Mouse (Mus musculus) midbrain, embryonic 11.5 days (tissue): Measurements from ENCODE around the gene Slc27a2. TPM values are rescaled to one million over a fixed set of nuclear protein-coding genes. Genes with fewer than 3 reads are reported as not detected.
A peak's percentile ranks its signal among the peaks of the same experiment; 100 is the strongest.

Experiments used
- ATAC-seq: fragments of 200-750 bp; cut with Nextera tagmentation; 2 replicates; pipeline ENCODE4 v1.8.0; 2017; ENCODE audit warnings: moderate TSS enrichment, moderate library complexity; ENCODE audit not compliant: low FRiP score
- DNase-seq: peaks from one replicate; pipeline ENCODE4 v3.0.0; 2015; ENCODE audit warnings: low spot score; ENCODE audit errors: missing footprints
- H3K27ac ChIP-seq: fragments of 300-500 bp; sonication (generic); 2 replicates; pipeline ENCODE4 v1.5.1; 2014; ENCODE audit warnings: low read depth, low read length
- H3K27me3 ChIP-seq: fragments of 300-500 bp; sonication (generic); 2 replicates; pipeline ENCODE4 v1.6.1; 2014; ENCODE audit warnings: mild to moderate bottlenecking, low read length, moderate library complexity, mixed read lengths; ENCODE audit not compliant: control insufficient read depth, insufficient read depth
- H3K36me3 ChIP-seq: fragments of 300-500 bp; sonication (generic); 2 replicates; pipeline ENCODE4 v1.6.1; 2014; ENCODE audit warnings: mild to moderate bottlenecking, low read length, moderate library complexity, mixed read lengths; ENCODE audit not compliant: control insufficient read depth, insufficient read depth
- H3K4me1 ChIP-seq: fragments of 300-500 bp; sonication (generic); 2 replicates; pipeline ENCODE4 v1.6.1; 2014; ENCODE audit warnings: low read length; ENCODE audit not compliant: control insufficient read depth, insufficient read depth
- H3K4me2 ChIP-seq: fragments of 300-500 bp; sonication (generic); 2 replicates; pipeline ENCODE4 v1.6.1; 2014; ENCODE audit warnings: mild to moderate bottlenecking, moderate library complexity
- H3K4me3 ChIP-seq: fragments of 300-500 bp; sonication (generic); 2 replicates; pipeline ENCODE4 v1.5.1; 2014; ENCODE audit warnings: low read depth, low read length
- H3K9ac ChIP-seq: fragments of 300-500 bp; sonication (generic); 2 replicates; pipeline ENCODE4 v1.6.1; 2014; ENCODE audit warnings: low read length
- H3K9me3 ChIP-seq: fragments of 300-500 bp; sonication (generic); 2 replicates; pipeline ENCODE4 v1.6.1; 2016; ENCODE audit warnings: low read length; ENCODE audit not compliant: control insufficient read depth
- WGBS: fragments of 180-500 bp; shearing (Covaris S2); extraction: QIAGEN DNeasy Blood & Tissue Kit; methylation state at CpG from one replicate; pipeline ENCODE4 v1.1.7; 2014; 5-methylcytosine and 5-hydroxymethylcytosine counted together
- polyA plus RNA-seq: library from polyadenylated mRNA; unstranded; fragments of >200 nt; fragmentation: Nextera tagmentation; extraction: Ambion mirVana; gene quantifications from 2 replicates; pipeline ENCODE4 v1.2.1, GENCODE M21; 2014

Gene Slc27a2
- polyA plus RNA-seq, 1 experiment from 2014 or later: 3.3 TPM

DNA sequence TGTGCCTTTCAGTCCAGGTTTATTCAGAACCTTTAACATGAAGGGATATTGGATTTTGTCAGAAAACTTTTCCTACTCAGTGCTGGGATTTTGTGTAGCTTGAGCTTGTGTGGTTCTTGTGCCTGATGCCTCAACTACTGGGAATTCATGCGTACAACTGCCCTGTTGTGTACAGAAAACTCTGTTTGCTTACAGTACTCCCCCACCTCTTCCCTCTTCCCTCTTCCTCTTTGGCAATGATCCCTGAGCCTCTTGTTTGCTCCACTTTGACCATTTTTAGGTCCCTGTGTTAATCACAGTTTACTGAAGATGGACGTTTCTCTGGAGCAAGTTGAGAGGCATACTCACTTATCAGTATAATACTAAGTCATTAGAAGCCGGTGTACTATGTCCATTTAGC, 5.8 kb upstream of the Slc27a2 start:
- no peak for DNase-seq
- Histone ChIP-seq H3K4me3 (no peak overlapping the region), H3K4me2 (no peak overlapping the region), H3K9me3 (no peaks in the 10 kb centered on the region), H3K36me3 (no peaks in the 10 kb centered on the region), H3K27ac (no peak overlapping the region), H3K4me1 (no peaks in the 10 kb centered on the region), H3K9ac (no peak overlapping the region), H3K27me3 (peaks cover 2% of the 10 kb centered on the region; the same call in 1 of the 2 replicates)
- ATAC-seq: no peak
- WGBS: 92% methylated on average over 3 of the region's 3 CpGs

DNA sequence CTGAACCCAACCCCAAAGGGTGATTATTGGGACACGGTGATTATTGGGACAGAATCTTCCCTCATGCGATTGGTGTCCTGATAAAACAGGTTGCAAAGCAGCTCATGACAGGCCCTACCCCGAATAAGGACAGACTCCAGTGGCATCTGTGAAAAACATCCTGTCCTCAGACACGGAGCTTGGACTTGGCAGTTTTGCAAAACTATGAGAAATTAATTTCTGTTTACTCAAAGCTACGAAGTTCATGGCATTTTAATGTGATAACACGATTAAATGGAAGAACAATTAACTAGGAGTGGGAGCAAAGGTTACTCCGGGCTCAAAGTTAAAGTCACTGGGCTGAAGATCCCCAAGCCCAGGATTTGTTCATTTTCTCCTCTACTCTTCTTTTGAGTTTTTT, 2.5 kb upstream of the Slc27a2 start:
- no peak overlapping the region for H3K4me3 ChIP-seq
- H3K27me3 ChIP-seq: peaks cover 26% of the 10 kb centered on the region
- peaks cover 6% of the 10 kb centered on the region; the same call in 1 of the 2 replicates for H3K4me1 ChIP-seq
- DNase-seq: no peak
- H3K27ac ChIP-seq: no peak overlapping the region
- no peak overlapping the region for H3K4me2 ChIP-seq
- H3K36me3 ChIP-seq: no peaks in the 10 kb centered on the region
- no peaks in the 10 kb centered on the region for H3K9me3 ChIP-seq
- no peak for ATAC-seq
- WGBS: 90% methylated on average over 7 of the region's 7 CpGs
- H3K9ac ChIP-seq: no peak overlapping the region

DNA sequence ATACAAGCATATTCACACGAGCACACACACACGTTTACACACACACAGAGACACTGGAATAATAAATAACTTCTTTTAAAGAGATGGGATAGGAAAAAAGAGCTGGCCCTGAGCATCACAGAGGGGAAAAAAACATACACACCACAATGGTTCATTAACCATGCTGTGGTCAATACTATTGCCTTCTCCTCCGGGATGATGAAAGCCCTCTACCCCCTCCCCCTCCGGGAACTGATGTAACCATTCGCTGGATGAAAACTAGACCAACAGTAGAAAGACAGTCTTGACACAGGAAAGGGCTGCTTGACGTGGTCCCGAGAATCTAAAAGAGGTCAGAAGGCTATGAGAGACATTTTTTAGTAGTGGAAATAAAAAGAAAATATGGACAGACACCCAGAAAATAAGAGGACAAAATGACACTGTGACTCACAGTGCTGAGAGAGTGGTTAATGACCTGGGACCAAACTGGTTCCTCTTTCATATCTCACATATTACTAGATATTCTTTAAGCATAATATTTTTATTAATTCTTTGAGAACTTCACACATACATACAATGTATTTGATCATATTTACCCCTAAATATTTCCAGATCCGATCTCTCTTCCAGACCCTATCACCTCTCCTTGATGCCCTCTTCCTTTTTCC, 840 bp upstream of the Slc27a2 start:
- ATAC-seq (no peak), DNase-seq (no peak)
- H3K4me2 ChIP-seq: no peak overlapping the region
- no peak overlapping the region for H3K9ac ChIP-seq
- no peaks in the 10 kb centered on the region for H3K9me3 ChIP-seq
- H3K4me3 ChIP-seq: no peak overlapping the region
- H3K36me3 ChIP-seq: no peaks in the 10 kb centered on the region
- H3K27ac ChIP-seq: no peak overlapping the region
- WGBS: 71% methylated on average over 8 of the region's 8 CpGs
- H3K4me1 ChIP-seq: peaks cover 6% of the 10 kb centered on the region; the same call in 1 of the 2 replicates
- H3K27me3 ChIP-seq: peaks cover 27% of the 10 kb centered on the region

DNA sequence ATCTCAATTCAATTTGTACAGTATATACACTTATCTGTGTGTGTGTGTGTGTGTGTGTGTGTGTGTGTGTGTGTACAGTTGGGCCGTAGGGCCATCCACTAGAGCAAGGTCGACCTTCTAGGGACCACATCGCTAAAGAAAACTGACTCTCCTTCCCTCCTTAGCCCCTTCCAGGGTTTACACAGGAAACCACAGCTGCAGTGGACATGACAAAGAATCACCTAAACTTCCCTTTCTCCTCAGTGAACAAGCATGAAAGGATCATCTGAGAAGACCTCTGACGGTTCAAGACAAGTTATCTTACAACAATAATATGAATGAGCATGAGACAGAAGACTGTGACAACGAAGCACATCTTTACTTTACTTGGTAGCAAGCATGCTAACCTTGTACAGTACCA, 311 bp upstream of the Slc27a2 start:
- Histone ChIP-seq H3K4me1 (peaks cover 6% of the 10 kb centered on the region; the same call in 1 of the 2 replicates), H3K27me3 (peaks cover 27% of the 10 kb centered on the region), H3K27ac (no peak overlapping the region), H3K4me3 (no peak overlapping the region), H3K36me3 (no peaks in the 10 kb centered on the region), H3K4me2 (no peak overlapping the region), H3K9ac (no peak overlapping the region), H3K9me3 (no peaks in the 10 kb centered on the region)
- 24% methylated on average over 5 of the region's 5 CpGs for WGBS
- ATAC-seq: no peak
- peak; percentile 92 for DNase-seq

DNA sequence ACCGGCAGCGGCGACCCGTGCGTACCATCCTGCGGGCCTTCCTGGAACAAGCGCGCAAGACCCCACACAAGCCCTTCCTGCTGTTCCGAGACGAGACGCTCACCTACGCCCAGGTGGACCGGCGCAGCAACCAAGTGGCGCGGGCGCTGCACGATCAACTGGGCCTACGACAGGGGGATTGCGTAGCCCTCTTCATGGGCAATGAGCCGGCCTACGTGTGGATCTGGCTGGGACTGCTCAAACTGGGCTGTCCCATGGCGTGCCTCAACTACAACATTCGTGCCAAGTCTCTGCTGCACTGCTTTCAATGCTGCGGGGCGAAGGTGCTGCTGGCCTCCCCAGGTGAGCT, 1.1 kb downstream of the Slc27a2 start:
- WGBS: under 1% methylated on average over 26 of the region's 26 CpGs
- no peak for DNase-seq
- peak overlapping the region; percentile 68 for H3K9ac ChIP-seq

DNA sequence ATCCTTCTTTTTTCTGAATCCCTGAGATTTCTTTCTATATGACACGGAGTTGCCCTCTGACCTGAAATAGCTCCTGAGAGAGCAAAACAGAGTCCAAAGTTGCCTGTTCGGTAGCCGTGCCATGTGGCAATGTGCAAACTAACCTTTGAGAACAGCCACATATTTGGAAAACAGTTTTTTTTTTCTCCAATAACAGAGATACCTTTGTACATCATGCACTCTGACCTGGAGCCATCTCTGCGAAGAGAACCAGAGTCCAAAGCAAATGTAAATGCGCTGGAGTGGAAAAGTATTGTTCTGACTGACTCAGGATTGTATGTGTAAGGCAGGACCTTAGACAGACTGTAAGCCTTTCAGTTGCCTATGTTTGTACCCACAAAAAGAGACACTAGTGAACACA, 3.3 kb downstream of the Slc27a2 start:
- no peak overlapping the region for H3K27ac ChIP-seq
- H3K4me2 ChIP-seq: no peak overlapping the region
- no peaks in the 10 kb centered on the region for H3K9me3 ChIP-seq
- H3K9ac ChIP-seq: no peak overlapping the region
- H3K4me3 ChIP-seq: no peak overlapping the region
- H3K27me3 ChIP-seq: peaks cover 27% of the 10 kb centered on the region
- 86% methylated on average over 5 of the region's 5 CpGs for WGBS
- H3K36me3 ChIP-seq: no peaks in the 10 kb centered on the region
- no peak for ATAC-seq
- peaks cover 6% of the 10 kb centered on the region; the same call in 1 of the 2 replicates for H3K4me1 ChIP-seq
- no peak for DNase-seq

More for the DNA sequence above, 1.1 kb downstream of the Slc27a2 start:
- no peaks in the 10 kb centered on the region for H3K36me3 ChIP-seq
- H3K27ac ChIP-seq: no peak overlapping the region
- peaks cover 6% of the 10 kb centered on the region; the same call in 1 of the 2 replicates for H3K4me1 ChIP-seq
- H3K4me2 ChIP-seq: peak overlapping the region; percentile 99
- peaks cover 27% of the 10 kb centered on the region for H3K27me3 ChIP-seq
- no peaks in the 10 kb centered on the region for H3K9me3 ChIP-seq
- peak overlapping the region; percentile 60 for H3K4me3 ChIP-seq
- peak; percentile 66; the same call in 1 of the 2 replicates for ATAC-seq

DNA sequence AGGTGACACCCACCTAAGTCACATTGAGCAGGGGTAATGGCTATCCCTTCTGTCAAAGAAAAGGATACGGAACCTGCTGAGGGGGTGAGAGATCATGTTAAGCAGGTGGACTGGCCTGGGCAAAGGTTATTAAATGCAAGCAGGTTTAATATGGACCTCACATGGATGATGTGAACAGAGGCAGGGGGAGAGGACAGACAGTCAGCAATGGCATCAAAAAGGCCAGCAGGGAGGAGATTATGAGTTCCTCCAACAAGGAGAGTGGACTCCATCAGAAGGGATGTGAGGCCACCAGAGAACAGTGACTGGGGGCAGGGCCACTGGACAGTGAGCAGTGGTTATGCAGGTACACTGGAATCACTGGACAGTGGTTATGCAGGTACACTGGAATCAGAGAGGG, 7.9 kb downstream of the Slc27a2 start:
- WGBS: 97% methylated on average over 1 of the region's 1 CpGs
- Histone ChIP-seq H3K36me3 (no peaks in the 10 kb centered on the region), H3K27me3 (no peaks in the 10 kb centered on the region), H3K4me1 (no peaks in the 10 kb centered on the region), H3K4me3 (no peak overlapping the region), H3K9ac (no peak overlapping the region), H3K27ac (no peak overlapping the region), H3K4me2 (no peak overlapping the region), H3K9me3 (no peaks in the 10 kb centered on the region)
- DNase-seq: no peak
- ATAC-seq: no peak

DNA sequence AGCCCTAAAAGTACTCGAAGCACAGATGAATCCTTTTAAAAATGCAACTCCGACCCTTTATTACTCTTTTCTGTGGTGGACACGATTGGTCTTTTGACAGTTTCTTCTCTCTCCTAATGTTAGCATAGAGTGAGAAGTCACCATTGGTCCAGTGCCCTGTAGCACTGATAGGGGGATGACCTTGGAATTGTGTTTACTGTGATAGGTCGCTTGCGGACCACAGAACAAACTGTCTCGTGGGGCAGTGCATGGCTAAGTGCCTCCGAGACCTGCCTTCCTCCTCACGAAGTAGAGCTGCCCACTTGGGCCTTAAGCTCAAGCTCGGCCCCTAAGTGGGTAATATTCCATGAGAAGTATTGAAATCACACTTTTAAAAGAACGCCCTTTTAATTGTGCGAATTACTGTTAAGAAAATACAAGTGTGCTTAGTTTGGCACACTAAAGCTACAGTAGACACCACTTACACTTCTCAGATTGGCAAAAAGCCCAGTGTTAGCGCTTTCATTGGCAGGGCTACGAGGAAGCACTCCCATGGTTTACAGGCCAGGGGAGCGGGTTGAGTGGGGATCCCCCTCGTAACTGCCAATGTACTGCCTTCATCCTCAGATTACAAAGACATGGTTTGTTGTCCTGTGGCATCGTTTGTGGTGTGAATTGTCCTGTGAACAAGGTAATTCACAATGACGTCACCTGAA, 11.4 kb downstream of the Slc27a2 start:
- WGBS: 87% methylated on average over 17 of the region's 17 CpGs
- ATAC-seq (no peak), DNase-seq (no peak)
- Histone ChIP-seq H3K4me2 (no peak overlapping the region), H3K27ac (no peak overlapping the region), H3K4me3 (no peak overlapping the region), H3K36me3 (no peaks in the 10 kb centered on the region), H3K4me1 (no peaks in the 10 kb centered on the region), H3K27me3 (no peaks in the 10 kb centered on the region), H3K9ac (no peak overlapping the region), H3K9me3 (no peaks in the 10 kb centered on the region)

DNA sequence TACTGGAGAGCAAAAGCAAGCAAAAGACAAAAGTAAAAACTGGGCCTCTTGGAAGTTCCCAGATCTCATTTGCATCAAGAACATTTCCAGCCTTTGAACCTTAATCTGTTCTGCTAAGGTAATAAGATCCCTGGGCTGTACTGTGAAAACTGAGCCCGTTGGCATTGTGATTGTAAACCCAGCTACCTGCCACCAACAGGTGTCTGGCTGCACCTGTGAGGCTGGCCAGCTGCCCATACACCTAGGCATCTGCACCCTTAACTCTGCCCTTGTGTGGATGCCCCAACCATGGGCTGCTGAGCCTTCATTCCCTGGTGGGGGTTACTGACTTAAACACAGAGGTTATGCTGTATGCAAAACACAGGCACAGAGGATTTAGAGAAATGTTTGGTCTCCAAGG, 20.0 kb downstream of the Slc27a2 start:
- Histone ChIP-seq H3K4me3 (no peak overlapping the region), H3K9ac (no peak overlapping the region), H3K27me3 (no peaks in the 10 kb centered on the region), H3K4me2 (no peak overlapping the region), H3K27ac (no peak overlapping the region), H3K9me3 (no peaks in the 10 kb centered on the region), H3K36me3 (no peaks in the 10 kb centered on the region), H3K4me1 (no peaks in the 10 kb centered on the region)
- no peak for ATAC-seq
- 67% methylated on average over 1 of the region's 1 CpGs for WGBS
- DNase-seq: no peak
